Mouse (Mus musculus) forebrain, embryonic 16.5 days (tissue): ENCODE results near the gene Pigw. TPM values are rescaled to one million over a fixed set of nuclear protein-coding genes. Genes with fewer than 3 reads are reported as not detected.
"Not testable (repeated sequence)": the region's sequence is repeated elsewhere in the genome, so short reads cannot be mapped to it uniquely, and the experiment has no call there.

Source experiments
- ATAC-seq: fragments of 200-750 bp; cut with Nextera tagmentation; 2 replicates; pipeline ENCODE4 v1.8.0; 2017; ENCODE audit warnings: mild to moderate bottlenecking, moderate library complexity
- H3K27ac ChIP-seq: fragments of 300-500 bp; sonication (generic); 2 replicates; pipeline ENCODE4 v1.5.1; 2014; ENCODE audit warnings: low read length, control low read depth
- H3K27me3 ChIP-seq: fragments of 300-500 bp; sonication (generic); replicated peaks from 2 replicates; pipeline ENCODE4 v1.6.1; 2014; ENCODE audit warnings: low read length; ENCODE audit not compliant: control insufficient read depth, insufficient read depth
- H3K36me3 ChIP-seq: fragments of 300-500 bp; sonication (generic); 2 replicates; pipeline ENCODE4 v1.6.1; 2014; ENCODE audit not compliant: control insufficient read depth, insufficient read depth
- H3K4me1 ChIP-seq: fragments of 300-500 bp; sonication (generic); replicated peaks from 2 replicates; pipeline ENCODE4 v1.6.1; 2014; ENCODE audit warnings: low read length; ENCODE audit not compliant: control insufficient read depth, insufficient read depth
- H3K4me2 ChIP-seq: fragments of 300-500 bp; sonication (generic); 2 replicates; pipeline ENCODE4 v1.6.1; 2014; ENCODE audit warnings: mild to moderate bottlenecking, low read length, control low read depth
- H3K4me3 ChIP-seq: fragments of 300-500 bp; sonication (generic); replicated peaks from 2 replicates; pipeline ENCODE4 v1.5.1; 2014; ENCODE audit warnings: mild to moderate bottlenecking, low read length, control low read depth
- H3K9ac ChIP-seq: fragments of 300-500 bp; sonication (generic); replicated peaks from 2 replicates; pipeline ENCODE4 v1.6.1; 2014; ENCODE audit warnings: low read depth, low read length, control low read depth
- H3K9me3 ChIP-seq: fragments of 300-500 bp; sonication (generic); 2 replicates; pipeline ENCODE4 v1.6.1; 2016; ENCODE audit warnings: low read length; ENCODE audit not compliant: control insufficient read depth
- WGBS: fragments of 180-500 bp; shearing (Covaris S2); extraction: QIAGEN DNeasy Blood & Tissue Kit; methylation state at CpG from one replicate; pipeline ENCODE4 v1.1.7; 2014; 5-methylcytosine and 5-hydroxymethylcytosine counted together
- microRNA-seq: library from miRNA; unstranded; fragments of <30 nt; microRNA quantifications from one replicate; pipeline ENCODE4, GENCODE M21; 2017
- polyA plus RNA-seq: library from polyadenylated mRNA; unstranded; fragments of >200 nt; fragmentation: Nextera tagmentation; extraction: Ambion mirVana; gene quantifications from 2 replicates; pipeline ENCODE4 v1.2.1, GENCODE M21; 2015

The Pigw gene
- polyA plus RNA-seq, 1 experiment from 2014 or later: 3.7 TPM

DNA sequence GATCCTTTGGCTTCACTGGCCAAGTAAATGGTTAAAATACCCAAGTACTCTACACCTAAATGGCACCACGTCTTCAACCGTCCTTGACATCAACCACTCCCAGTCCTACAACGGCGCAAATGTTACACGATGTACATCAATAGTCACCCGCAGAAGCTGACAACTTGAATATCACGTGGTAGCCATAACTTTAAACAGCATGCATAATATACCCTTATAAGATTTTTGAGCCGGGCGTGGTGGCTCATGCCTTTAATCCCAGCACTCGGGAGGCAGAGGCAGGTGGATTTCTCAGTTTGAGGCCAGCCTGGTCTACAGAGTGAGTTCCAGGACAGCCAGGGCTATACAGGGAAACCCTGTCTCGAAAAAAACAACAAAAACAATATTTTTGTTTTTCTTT lies 50.6 kb downstream of the Pigw start:
- H3K27me3 ChIP-seq, ATAC-seq, H3K9me3 ChIP-seq, H3K27ac ChIP-seq, H3K36me3 ChIP-seq: not testable (repeated sequence)
- peak overlapping the region; percentile 72 for H3K9ac ChIP-seq
- H3K4me1 ChIP-seq: peaks cover 13% of the 10 kb centered on the region
- H3K4me2 ChIP-seq: peak overlapping the region; percentile 89
- peak overlapping the region; percentile 57 for H3K4me3 ChIP-seq
- 73% methylated on average over 11 of the region's 11 CpGs for WGBS

DNA sequence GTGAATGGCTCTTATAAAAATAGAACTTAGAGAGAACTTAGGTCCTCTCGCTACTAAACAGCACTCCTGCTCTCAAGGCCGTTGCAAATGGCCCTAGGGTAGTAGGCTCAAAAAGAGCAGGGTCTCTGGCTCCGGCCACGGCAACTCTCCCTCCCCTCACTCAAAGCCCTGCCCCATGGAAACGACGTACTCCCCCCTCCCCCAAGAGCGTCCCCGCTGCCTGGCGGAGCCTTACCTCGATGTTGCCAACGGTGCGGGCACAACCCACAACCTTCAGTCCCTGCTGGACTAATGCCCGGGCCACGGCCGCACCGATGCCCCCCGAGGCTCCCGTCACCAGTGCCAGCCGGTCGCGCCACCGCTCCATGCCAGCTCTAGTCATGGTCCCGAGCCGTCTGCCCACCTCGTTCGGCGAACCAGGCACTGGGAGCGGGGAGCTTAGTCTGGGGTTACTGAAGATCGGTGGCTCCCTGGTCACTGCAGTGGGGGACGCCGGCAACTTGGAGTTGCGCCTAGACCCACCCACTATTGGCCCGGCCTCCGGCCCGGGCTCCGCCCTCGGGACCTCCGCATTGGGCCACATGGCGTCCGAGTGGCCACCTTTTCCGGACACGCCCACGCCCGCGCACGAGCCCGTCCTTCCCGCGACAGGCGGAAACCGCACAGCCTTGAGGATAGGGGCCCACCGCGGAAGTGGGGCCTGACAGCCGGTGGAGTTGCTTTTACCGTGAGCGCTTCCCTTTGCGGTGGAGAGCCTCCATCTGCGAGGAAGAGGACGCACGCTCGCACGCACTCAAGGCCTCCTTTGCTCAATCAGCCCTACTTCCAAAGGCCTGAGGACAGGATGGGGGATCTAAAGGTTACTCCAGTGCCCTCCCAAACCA lies 51.3 kb downstream of the Pigw start, which contains the start of gene Dhrs11:
Gene Dhrs11 (minus strand): TSS at position 479 of the 884 bp plus-strand sequence.
- WGBS: 0% methylated on average over 62 of the region's 62 CpGs
- H3K4me3 ChIP-seq: peak within 1 kb of the TSS; percentile 57
- H3K9me3 ChIP-seq: no peaks in the 10 kb centered on the region
- H3K4me1 ChIP-seq: peaks cover 13% of the 10 kb centered on the region
- peaks cover 3% of the 10 kb centered on the region for H3K36me3 ChIP-seq
- no peaks in the 10 kb centered on the region for H3K27me3 ChIP-seq
- no peak within 1 kb of the TSS for H3K27ac ChIP-seq
- H3K9ac ChIP-seq: peak within 1 kb of the TSS; percentile 72
- H3K4me2 ChIP-seq: peak within 1 kb of the TSS; percentile 89
- peak; percentile 86 for ATAC-seq

DNA sequence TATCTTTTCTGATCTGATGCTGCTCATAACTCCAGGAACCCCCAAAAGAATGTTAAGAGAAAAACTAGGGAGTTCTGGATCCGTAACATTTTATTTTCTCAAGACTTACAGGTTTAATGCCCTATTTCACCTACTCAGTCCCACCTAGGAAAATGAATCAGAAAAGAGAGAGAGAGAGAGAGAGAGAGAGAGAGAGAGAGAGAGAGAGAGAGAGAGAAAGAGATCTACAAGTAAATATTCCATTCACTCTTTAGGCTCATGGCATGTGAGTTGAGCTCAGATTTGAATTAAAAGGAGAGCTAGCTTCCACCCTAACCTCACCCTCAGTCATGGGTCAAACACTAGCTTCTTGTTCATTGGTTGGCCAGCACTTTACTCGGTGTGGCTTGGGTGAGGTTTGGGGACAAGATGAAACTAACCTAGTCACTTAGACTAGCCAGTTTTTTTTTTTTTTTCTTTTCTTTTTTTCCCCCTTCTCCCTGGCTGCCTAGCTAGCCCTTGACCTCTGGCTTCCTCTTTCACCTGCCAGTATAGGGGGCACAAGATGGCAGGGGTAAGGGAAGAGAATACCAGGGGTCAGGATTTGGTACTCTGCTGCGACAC lies 52.1 kb downstream of the Pigw start:
- Histone ChIP-seq H3K27me3 (no peaks in the 10 kb centered on the region), H3K4me3 (peak overlapping the region; percentile 57), H3K9me3 (no peaks in the 10 kb centered on the region), H3K4me1 (peaks cover 13% of the 10 kb centered on the region), H3K9ac (peak overlapping the region; percentile 72; the same call in 1 of the 2 replicates), H3K36me3 (no peaks in the 10 kb centered on the region; the same call in 1 of the 2 replicates), H3K27ac (no peak overlapping the region), H3K4me2 (peak overlapping the region; percentile 89)
- ATAC-seq: no peak
- 51% methylated on average over 3 of the region's 3 CpGs for WGBS

DNA sequence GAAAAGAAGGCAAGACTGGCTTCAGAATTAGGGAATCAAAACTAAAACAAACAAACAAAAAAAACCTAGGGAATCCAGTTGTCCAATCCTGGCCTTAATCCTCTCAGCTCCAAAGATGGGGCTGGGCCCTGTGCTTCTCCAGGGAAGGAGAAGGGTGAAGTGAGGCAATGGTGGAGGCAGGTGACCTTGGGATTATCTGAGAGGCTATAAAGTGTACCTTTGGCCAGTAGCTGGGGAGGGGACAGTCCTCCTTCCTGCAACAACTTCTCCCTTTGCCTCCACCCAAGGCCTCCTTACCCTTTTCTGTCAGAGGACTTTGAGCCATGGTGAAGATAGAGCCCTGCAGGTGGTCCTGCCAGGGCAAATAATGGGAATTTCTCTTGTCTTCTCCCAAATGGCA lies 52.6 kb downstream of the Pigw start:
- H3K27me3 ChIP-seq: no peaks in the 10 kb centered on the region
- H3K27ac ChIP-seq: no peak overlapping the region
- H3K9me3 ChIP-seq: no peaks in the 10 kb centered on the region
- no peaks in the 10 kb centered on the region; the same call in 1 of the 2 replicates for H3K36me3 ChIP-seq
- H3K4me1 ChIP-seq: peaks cover 13% of the 10 kb centered on the region
- no peak for ATAC-seq
- H3K9ac ChIP-seq: no peak overlapping the region
- no peak overlapping the region for H3K4me2 ChIP-seq
- H3K4me3 ChIP-seq: no peak overlapping the region

Small RNA genes within 50 kb of the gene (microRNA-seq; reads per million reads assigned to microRNA genes)
- not detected for gene Gm23564

Other genes with a start within 250 kb of the Pigw start
- 14.0 and 15.9 TPM in 2 replicates for gene Mrm1, start 60.8 kb downstream of the Pigw start, polyA plus RNA-seq
- 3.7 and 4.3 TPM in 2 replicates for gene Dhrs11, start 51.3 kb downstream of the Pigw start, polyA plus RNA-seq
- gene Ggnbp2, start 9.5 kb downstream of the Pigw start, polyA plus RNA-seq: 71.4 and 73.3 TPM in 2 replicates
- gene Myo19, start 137 bp downstream of the Pigw start, polyA plus RNA-seq: 5.1 and 6.5 TPM in 2 replicates
- 60.8 and 66.9 TPM in 2 replicates for gene Znhit3, start 36.1 kb upstream of the Pigw start, polyA plus RNA-seq
- 2.5 and 2.6 TPM in 2 replicates for gene Car4, start 77.5 kb upstream of the Pigw start, polyA plus RNA-seq